Comparison of ENCODE assay signal across 25 mouse cellular contexts in the genomic region with DNA sequence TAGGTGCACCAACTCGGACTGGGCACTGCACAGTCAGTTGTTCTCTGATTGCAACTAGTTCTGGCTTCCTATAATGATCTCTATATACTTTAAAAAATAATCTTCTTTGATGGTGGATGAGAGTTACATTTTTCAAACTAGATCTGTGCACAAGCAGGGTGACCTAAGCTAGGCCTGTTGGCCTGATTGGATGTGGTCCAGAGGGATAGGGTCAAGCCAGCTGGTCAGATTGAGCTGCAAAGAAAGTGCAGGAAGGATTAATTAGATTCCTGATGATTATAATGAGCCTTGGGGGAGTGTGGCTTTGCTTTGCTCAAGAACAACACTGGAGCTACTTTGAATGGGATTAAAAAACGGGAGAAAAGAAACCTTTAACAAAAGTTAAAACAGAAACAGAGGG.
DNase-seq lines count a peak whose midpoint lies in the region; ATAC-seq and TF ChIP-seq lines count a peak whose summit lies in the region.
"Had no signal": no experiment of that assay in that cellular context is flagged by ENCODE, and none has a peak within 500 bp of the region (broad histone marks: within the 10 kb centered on the region; RNA-seq: fewer than 3 reads in every experiment).

No protein-coding gene starts in this region.

- H3K9me3 ChIP-seq in intestine, postnatal 0 days (ENCODE audit: control insufficient read depth), result no peaks in the 10 kb centered on the region
- H3K9me3 ChIP-seq: embryonic facial prominence, embryonic 13.5 days; forebrain, embryonic 12.5 days; hindbrain, embryonic 10.5 days; liver, embryonic 13.5 days; midbrain, embryonic 13.5 days; neural tube, embryonic 12.5 days had no signal

- H3K4me2 ChIP-seq in intestine, postnatal 0 days (replicated peaks; ENCODE audit: low read depth), result no peak overlapping the region
- H3K4me2 ChIP-seq: embryonic facial prominence, embryonic 13.5 days; forebrain, embryonic 12.5 days; heart, embryonic 11.5 days; liver, embryonic 13.5 days; midbrain, embryonic 13.5 days; neural tube, embryonic 12.5 days had no signal

- H3K4me3 ChIP-seq in cerebellum, adult 2 months (replicated peaks; ENCODE audit: insufficient read depth, low read depth, low read length), result no peak overlapping the region
- no peak overlapping the region for H3K4me3 ChIP-seq in intestine, postnatal 0 days (ENCODE audit: low read depth, low read length)
- H3K4me3 ChIP-seq: embryonic facial prominence, embryonic 13.5 days; erythroblast, embryonic 14.5 days; forebrain, embryonic 12.5 days; hindbrain, embryonic 10.5 days; liver, embryonic 13.5 days; midbrain, embryonic 13.5 days; neural tube, embryonic 12.5 days had no signal

- H3K4me1 ChIP-seq in cerebellum, adult 2 months (ENCODE audit: control insufficient read depth, insufficient read depth, low read length), result no peaks in the 10 kb centered on the region; the same call in 1 of the 2 replicates
- H3K4me1 ChIP-seq in intestine, postnatal 0 days (replicated peaks; ENCODE audit: control insufficient read depth, insufficient read depth, low read length), result no peaks in the 10 kb centered on the region
- H3K4me1 ChIP-seq: embryonic facial prominence, embryonic 13.5 days; hindbrain, embryonic 10.5 days; liver, embryonic 13.5 days; neural tube, embryonic 12.5 days had no signal

- TF ChIP-seq CTCF in brain, embryonic 14.5 days (IDR thresholded peaks at IDR 0.05; ENCODE audit: borderline replicate concordance, extremely low read depth, insufficient read depth, insufficient read length), result no peak
- no peak for TF ChIP-seq CTCF in cerebellum, adult 2 months (IDR thresholded peaks at IDR 0.05; ENCODE audit: borderline replicate concordance, insufficient read depth, low read depth, low read length)
- TF ChIP-seq CTCF in intestine, postnatal 0 days (IDR thresholded peaks at IDR 0.05; ENCODE audit: low read depth), result no peak

- no peak for TF ChIP-seq POLR2A in brain, embryonic 14.5 days (IDR thresholded peaks at IDR 0.05; ENCODE audit: borderline replicate concordance, extremely low read depth, insufficient read depth, insufficient read length, poor library complexity, severe bottlenecking)
- no peak for TF ChIP-seq POLR2A in cerebellum, adult 2 months (IDR thresholded peaks at IDR 0.05; ENCODE audit: borderline replicate concordance, insufficient read depth, low read length)

- no peak overlapping the region for H3K9ac ChIP-seq in intestine, postnatal 0 days (ENCODE audit: low read depth, low read length)
- H3K9ac ChIP-seq: embryonic facial prominence, embryonic 13.5 days; forebrain, embryonic 12.5 days; liver, embryonic 13.5 days; midbrain, embryonic 13.5 days; neural tube, embryonic 12.5 days had no signal

- no peak for ATAC-seq in intestine, postnatal 0 days
- ATAC-seq: hindbrain, postnatal 0 days; intestine, embryonic 16.5 days; midbrain, embryonic 13.5 days had no signal

- no peaks in the 10 kb centered on the region for H3K36me3 ChIP-seq in intestine, postnatal 0 days (ENCODE audit: control insufficient read depth, insufficient read depth)
- H3K36me3 ChIP-seq: embryonic facial prominence, embryonic 13.5 days; forebrain, embryonic 12.5 days; hindbrain, embryonic 10.5 days; liver, embryonic 13.5 days; midbrain, embryonic 13.5 days; neural tube, embryonic 12.5 days had no signal

- peak; percentile 9 for DNase-seq in left cerebral cortex, postnatal 4 days
- no peak for DNase-seq in left cerebral cortex, adult 8-10 months (ENCODE audit: low spot score in 2 of 2)
- DNase-seq in brain, embryonic 14.5 days (ENCODE audit: low read depth), result peak; percentile 9
- peak; percentile 52 to 79 for DNase-seq in cerebellum, adult 2 months
- peak; percentile 41 to 65 for DNase-seq in cerebellum, postnatal 25 days
- DNase-seq in T-cell, adult 2 months (ENCODE audit: low spot score), result no peak
- no peak for DNase-seq in B cell, adult 2 months
- DNase-seq: embryo, embryonic 11 days; kidney, postnatal 4 days; liver, embryonic 13.5 days; lung, adult 2 months; lung, postnatal 14 days; thymus, adult 2 months; thymus, postnatal 4 days had no signal

- intact Hi-C loops in left cerebral cortex, postnatal 4 days (cut with DNase I), result no loop called here

- no peak overlapping the region for H3K27ac ChIP-seq in cerebellum, adult 2 months (ENCODE audit: insufficient read depth, low read length)
- H3K27ac ChIP-seq in intestine, postnatal 0 days (ENCODE audit: low read depth, low read length), result no peak overlapping the region
- H3K27ac ChIP-seq: embryonic facial prominence, embryonic 13.5 days; forebrain, embryonic 12.5 days; hindbrain, embryonic 10.5 days; hindbrain, postnatal 0 days; liver, embryonic 13.5 days; midbrain, embryonic 13.5 days; neural tube, embryonic 12.5 days; stomach, postnatal 0 days had no signal

- H3K27me3 ChIP-seq in cerebellum, adult 2 months (ENCODE audit: control insufficient read depth, insufficient read depth, low read length), result no peaks in the 10 kb centered on the region
- H3K27me3 ChIP-seq in intestine, postnatal 0 days (replicated peaks; ENCODE audit: control insufficient read depth, insufficient read depth, low read length), result no peaks in the 10 kb centered on the region
- H3K27me3 ChIP-seq: embryonic facial prominence, embryonic 13.5 days; forebrain, embryonic 12.5 days; liver, embryonic 13.5 days; midbrain, embryonic 13.5 days; neural tube, embryonic 12.5 days had no signal

- WGBS in cerebellum, adult 2 months, result 37% methylated on average over 2 of the region's 2 CpGs
- 64% methylated on average over 2 of the region's 2 CpGs for WGBS in intestine, postnatal 0 days

Comparison
In these comparisons a context has a peak if more than half of its experiments do, and no peak if none do; other contexts are left out.
1. DNase-seq: peak in left cerebral cortex, postnatal 4 days (single experiment), brain, embryonic 14.5 days (single experiment), cerebellum, adult 2 months (2 of 2) and cerebellum, postnatal 25 days (2 of 2); none in left cerebral cortex, adult 8-10 months (0 of 2), T-cell, adult 2 months (single experiment) and B cell, adult 2 months (0 of 2).